Mouse (Mus musculus): ENCODE measurements around the gene Rbm47. TPM values are rescaled to one million over a fixed set of nuclear protein-coding genes. Genes with fewer than 3 reads are reported as not detected.
"Not testable (repeated sequence)": the region's sequence is repeated elsewhere in the genome, so short reads cannot be mapped to it uniquely, and the experiment has no call there.

Rbm47 gene
- polyA plus RNA-seq, 1 experiment from 2014 or later: 1.8 TPM

DNA sequence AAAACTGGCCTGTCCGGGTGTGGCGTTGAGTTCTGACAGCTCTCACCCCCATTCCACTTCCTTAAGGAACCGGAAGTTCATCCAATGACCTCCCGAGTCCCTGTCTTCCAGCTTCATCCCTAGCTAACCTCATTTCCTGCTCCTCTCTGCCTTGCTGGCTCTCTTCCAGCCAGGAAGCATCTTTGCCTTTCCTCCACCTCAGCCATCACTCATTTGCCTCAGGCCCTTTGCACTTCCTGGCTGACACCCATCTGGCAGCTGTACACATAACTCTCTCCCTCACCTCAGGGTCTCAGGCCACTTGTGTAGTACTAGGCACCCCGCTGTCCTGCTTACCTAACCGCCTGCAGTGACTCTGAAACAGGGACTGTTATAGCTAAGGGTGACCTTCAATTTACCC is 178.3 kb downstream of the Rbm47 start:
- Histone ChIP-seq H3K9me3 (ENCODE audit: control insufficient read depth, low read length) (no peaks in the 10 kb centered on the region), H3K4me1 (ENCODE audit: control insufficient read depth in 2 of 2, insufficient read depth in 2 of 2, low read length in 2 of 2) (no peaks in the 10 kb centered on the region), H3K36me3 (ENCODE audit: control insufficient read depth, insufficient read depth, low read length) (no peaks in the 10 kb centered on the region), H3K4me3 (ENCODE audit: control insufficient read depth in 1 of 2, insufficient read depth in 1 of 2, low read depth in 1 of 2, low read length in 2 of 2) (no peak overlapping the region), H3K27me3 (ENCODE audit: control insufficient read depth, insufficient read depth, low read length) (no peaks in the 10 kb centered on the region), H3K27ac (replicated peaks in 1 of 2; ENCODE audit: control insufficient read depth in 1 of 2, insufficient read depth in 1 of 2, low read depth in 2 of 2, low read length in 2 of 2) (no peak overlapping the region), H3K9ac (ENCODE audit: low read length) (no peak overlapping the region), H3K4me2 (ENCODE audit: low read length) (no peak overlapping the region)
- 59% methylated on average over 6 of the region's 6 CpGs for WGBS
- ATAC-seq (ENCODE audit: insufficient number of reproducible peaks, insufficient read depth, low FRiP score, low read depth): no peak

DNA sequence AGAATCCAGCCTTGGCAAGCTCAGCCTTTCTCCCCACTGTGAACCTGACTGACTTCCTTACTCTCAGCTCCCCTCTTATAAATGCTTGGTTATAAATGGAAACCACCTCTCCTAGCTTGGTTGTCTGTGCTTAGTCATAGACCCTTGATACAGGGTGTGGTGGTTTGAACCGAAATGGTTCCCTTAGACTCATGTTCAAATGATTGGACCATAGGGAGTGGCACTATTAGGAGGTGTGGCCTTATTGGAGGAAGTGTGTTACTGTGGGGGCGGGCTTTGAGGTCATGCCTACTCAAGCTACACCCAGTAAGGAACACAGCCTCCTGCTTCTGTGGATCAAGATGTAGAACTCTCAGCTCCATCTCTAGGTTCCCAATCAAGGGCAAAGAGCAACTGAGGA is 181.7 kb downstream of the Rbm47 start:
- no peaks in the 10 kb centered on the region for H3K36me3 ChIP-seq (ENCODE audit: control insufficient read depth, insufficient read depth, low read length)
- H3K4me2 ChIP-seq (ENCODE audit: low read length): no peak overlapping the region
- H3K4me3 ChIP-seq (ENCODE audit: control insufficient read depth in 1 of 2, insufficient read depth in 1 of 2, low read depth in 1 of 2, low read length in 2 of 2): no peak overlapping the region
- H3K9ac ChIP-seq (ENCODE audit: low read length): no peak overlapping the region
- H3K27ac ChIP-seq (replicated peaks in 1 of 2; ENCODE audit: control insufficient read depth in 1 of 2, insufficient read depth in 1 of 2, low read depth in 2 of 2, low read length in 2 of 2): no peak overlapping the region
- no peaks in the 10 kb centered on the region for H3K27me3 ChIP-seq (ENCODE audit: control insufficient read depth, insufficient read depth, low read length)
- 76% methylated on average over 2 of the region's 2 CpGs for WGBS
- H3K4me1 ChIP-seq (ENCODE audit: control insufficient read depth in 2 of 2, insufficient read depth in 2 of 2, low read length in 2 of 2): no peaks in the 10 kb centered on the region
- no peak for ATAC-seq (ENCODE audit: insufficient number of reproducible peaks, insufficient read depth, low FRiP score, low read depth)
- no peaks in the 10 kb centered on the region for H3K9me3 ChIP-seq (ENCODE audit: control insufficient read depth, low read length)

DNA sequence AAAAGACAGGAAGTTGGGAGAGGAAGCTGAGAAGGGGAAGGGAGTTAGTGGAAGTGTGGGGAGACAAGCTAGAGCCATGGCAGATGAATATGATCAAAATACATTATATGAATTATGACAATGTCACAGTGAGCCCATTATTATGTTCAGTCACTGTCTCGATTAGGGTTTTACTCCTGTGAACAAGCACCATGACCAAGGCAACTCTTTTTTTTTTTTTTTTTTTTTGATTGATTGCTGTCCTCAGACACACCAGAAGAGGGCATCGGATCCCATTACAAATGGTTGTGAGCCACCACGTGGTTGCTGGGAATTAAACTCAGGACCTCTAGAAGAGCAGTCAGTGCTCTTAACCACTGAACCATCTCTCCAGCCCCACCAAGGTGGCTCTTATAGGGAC is 185.9 kb downstream of the Rbm47 start:
- 65% methylated on average over 3 of the region's 3 CpGs for WGBS
- not testable (repeated sequence) for H3K4me1 ChIP-seq (ENCODE audit: control insufficient read depth in 2 of 2, insufficient read depth in 2 of 2, low read length in 2 of 2)

DNA sequence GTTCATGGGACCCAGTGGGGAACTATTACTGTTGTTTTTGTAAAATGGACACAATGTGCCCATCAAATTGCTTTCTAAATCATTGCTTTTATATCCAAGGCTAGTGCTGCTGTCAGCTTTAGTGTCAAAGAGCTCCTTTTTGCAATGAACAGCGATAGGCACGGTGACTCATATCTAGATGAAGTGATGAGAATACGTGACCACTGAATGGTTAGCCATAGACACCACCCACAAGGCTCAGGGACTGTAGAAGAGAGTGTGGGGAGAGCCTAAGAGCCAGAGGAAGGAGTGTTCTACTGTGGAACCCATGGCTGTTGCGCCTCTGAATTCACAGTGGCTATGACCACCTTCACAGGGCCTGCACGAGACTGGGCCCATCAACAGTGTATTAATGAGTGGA is 186.5 kb downstream of the Rbm47 start:
- Histone ChIP-seq H3K27me3 (ENCODE audit: control insufficient read depth, insufficient read depth, low read length) (no peaks in the 10 kb centered on the region), H3K27ac (replicated peaks in 1 of 2; ENCODE audit: control insufficient read depth in 1 of 2, insufficient read depth in 1 of 2, low read depth in 2 of 2, low read length in 2 of 2) (no peak overlapping the region), H3K4me2 (ENCODE audit: low read length) (no peak overlapping the region), H3K36me3 (ENCODE audit: control insufficient read depth, insufficient read depth, low read length) (no peaks in the 10 kb centered on the region), H3K9ac (ENCODE audit: low read length) (no peak overlapping the region), H3K9me3 (ENCODE audit: control insufficient read depth, low read length) (no peaks in the 10 kb centered on the region), H3K4me1 (ENCODE audit: control insufficient read depth in 2 of 2, insufficient read depth in 2 of 2, low read length in 2 of 2) (no peaks in the 10 kb centered on the region), H3K4me3 (ENCODE audit: control insufficient read depth in 1 of 2, insufficient read depth in 1 of 2, low read depth in 1 of 2, low read length in 2 of 2) (no peak overlapping the region)
- no peak for ATAC-seq (ENCODE audit: insufficient number of reproducible peaks, insufficient read depth, low FRiP score, low read depth)
- WGBS: 85% methylated on average over 5 of the region's 5 CpGs

More for the DNA sequence above, 185.9 kb downstream of the Rbm47 start:
- not testable (repeated sequence) for H3K9me3 ChIP-seq (ENCODE audit: control insufficient read depth, low read length); H3K36me3 ChIP-seq (ENCODE audit: control insufficient read depth, insufficient read depth, low read length); H3K27me3 ChIP-seq (ENCODE audit: control insufficient read depth, insufficient read depth, low read length); H3K27ac ChIP-seq (replicated peaks in 1 of 2; ENCODE audit: control insufficient read depth in 1 of 2, insufficient read depth in 1 of 2, low read depth in 2 of 2, low read length in 2 of 2); H3K4me2 ChIP-seq (ENCODE audit: low read length); H3K9ac ChIP-seq (ENCODE audit: low read length); H3K4me3 ChIP-seq (ENCODE audit: control insufficient read depth in 1 of 2, insufficient read depth in 1 of 2, low read depth in 1 of 2, low read length in 2 of 2); ATAC-seq (ENCODE audit: insufficient number of reproducible peaks, insufficient read depth, low FRiP score, low read depth)

DNA sequence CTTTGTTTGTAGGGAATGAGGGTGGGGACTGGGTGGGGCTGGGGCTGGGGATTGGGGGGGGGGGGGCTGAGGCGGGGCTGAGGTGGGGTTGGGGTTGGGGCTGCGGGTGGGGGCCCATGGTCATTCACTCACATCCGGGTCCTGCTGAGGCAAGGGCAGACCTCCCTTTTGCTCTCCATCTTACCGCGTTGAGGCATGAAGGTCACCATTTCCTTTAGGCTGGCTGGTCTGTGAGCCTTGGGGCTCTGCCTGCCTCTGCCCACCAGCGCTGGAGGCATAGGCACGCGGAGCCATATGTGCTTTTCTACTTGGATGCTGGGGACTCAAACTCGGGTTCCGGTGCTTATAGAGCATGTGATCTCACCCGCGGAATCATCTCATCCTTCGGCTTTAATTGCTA is 197.2 kb downstream of the Rbm47 start:
- 84% methylated on average over 13 of the region's 13 CpGs for WGBS
- Histone ChIP-seq H3K27me3 (ENCODE audit: control insufficient read depth, insufficient read depth, low read length) (no peaks in the 10 kb centered on the region), H3K4me1 (ENCODE audit: control insufficient read depth in 2 of 2, insufficient read depth in 2 of 2, low read length in 2 of 2) (no peaks in the 10 kb centered on the region), H3K4me3 (ENCODE audit: control insufficient read depth in 1 of 2, insufficient read depth in 1 of 2, low read depth in 1 of 2, low read length in 2 of 2) (no peak overlapping the region), H3K27ac (replicated peaks in 1 of 2; ENCODE audit: control insufficient read depth in 1 of 2, insufficient read depth in 1 of 2, low read depth in 2 of 2, low read length in 2 of 2) (no peak overlapping the region), H3K36me3 (ENCODE audit: control insufficient read depth, insufficient read depth, low read length) (no peaks in the 10 kb centered on the region), H3K9ac (ENCODE audit: low read length) (no peak overlapping the region), H3K4me2 (ENCODE audit: low read length) (no peak overlapping the region), H3K9me3 (ENCODE audit: control insufficient read depth, low read length) (no peaks in the 10 kb centered on the region)
- no peak for ATAC-seq (ENCODE audit: insufficient number of reproducible peaks, insufficient read depth, low FRiP score, low read depth)

DNA sequence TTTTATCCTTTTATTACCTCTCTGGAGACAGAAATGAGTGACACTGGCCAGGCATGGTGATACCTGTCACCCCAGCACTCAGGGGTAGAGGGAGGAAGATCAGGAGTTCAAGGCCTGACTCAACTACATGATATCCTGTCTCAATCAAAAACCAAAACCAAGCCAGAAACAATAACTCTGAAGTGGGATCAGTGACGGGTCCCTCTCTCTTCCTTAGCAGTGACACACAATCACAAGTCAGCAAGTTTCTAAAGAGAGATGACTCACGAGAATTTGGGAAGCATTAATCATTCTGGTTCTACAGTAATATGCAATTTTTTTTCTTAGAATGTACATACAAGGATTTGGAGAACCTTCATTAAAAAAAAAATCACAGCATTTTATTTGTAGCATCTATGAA is 199.7 kb downstream of the Rbm47 start:
- H3K27me3 ChIP-seq (ENCODE audit: control insufficient read depth, insufficient read depth, low read length): no peaks in the 10 kb centered on the region
- no peak overlapping the region for H3K9ac ChIP-seq (ENCODE audit: low read length)
- H3K36me3 ChIP-seq (ENCODE audit: control insufficient read depth, insufficient read depth, low read length): no peaks in the 10 kb centered on the region
- H3K4me1 ChIP-seq (ENCODE audit: control insufficient read depth in 2 of 2, insufficient read depth in 2 of 2, low read length in 2 of 2): no peaks in the 10 kb centered on the region
- H3K27ac ChIP-seq (replicated peaks in 1 of 2; ENCODE audit: control insufficient read depth in 1 of 2, insufficient read depth in 1 of 2, low read depth in 2 of 2, low read length in 2 of 2): no peak overlapping the region
- H3K4me3 ChIP-seq (ENCODE audit: control insufficient read depth in 1 of 2, insufficient read depth in 1 of 2, low read depth in 1 of 2, low read length in 2 of 2): no peak overlapping the region
- no peak overlapping the region for H3K4me2 ChIP-seq (ENCODE audit: low read length)
- ATAC-seq (ENCODE audit: insufficient number of reproducible peaks, insufficient read depth, low FRiP score, low read depth): no peak
- WGBS: 56% methylated on average over 2 of the region's 2 CpGs
- H3K9me3 ChIP-seq (ENCODE audit: control insufficient read depth, low read length): no peaks in the 10 kb centered on the region

DNA sequence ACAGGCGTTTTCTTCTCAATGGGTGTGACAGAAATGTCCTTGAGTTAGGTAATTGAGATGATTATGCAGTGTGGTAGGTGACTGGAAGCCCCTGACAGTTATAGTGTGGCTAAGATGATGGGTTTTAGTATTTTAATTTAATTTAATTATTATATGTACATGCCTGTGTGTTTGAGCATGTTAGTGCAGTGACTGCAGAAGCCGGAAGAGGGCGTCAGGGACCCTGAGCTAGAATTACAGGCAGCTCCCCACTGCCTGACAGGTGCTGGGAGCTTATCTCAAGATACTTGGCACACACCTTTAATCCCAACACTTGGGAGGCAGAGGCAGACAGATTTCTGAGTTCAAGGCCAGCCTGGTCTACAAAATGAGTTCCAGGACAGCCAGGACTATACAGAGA is 204.9 kb downstream of the Rbm47 start:
- H3K27ac ChIP-seq (replicated peaks in 1 of 2; ENCODE audit: control insufficient read depth in 1 of 2, insufficient read depth in 1 of 2, low read depth in 2 of 2, low read length in 2 of 2): no peak overlapping the region
- no peak overlapping the region for H3K9ac ChIP-seq (ENCODE audit: low read length)
- no peaks in the 10 kb centered on the region for H3K36me3 ChIP-seq (ENCODE audit: control insufficient read depth, insufficient read depth, low read length)
- no peaks in the 10 kb centered on the region for H3K4me1 ChIP-seq (ENCODE audit: control insufficient read depth in 2 of 2, insufficient read depth in 2 of 2, low read length in 2 of 2)
- H3K9me3 ChIP-seq (ENCODE audit: control insufficient read depth, low read length): no peaks in the 10 kb centered on the region
- no peak overlapping the region for H3K4me2 ChIP-seq (ENCODE audit: low read length)
- no peak for ATAC-seq (ENCODE audit: insufficient number of reproducible peaks, insufficient read depth, low FRiP score, low read depth)
- 84% methylated on average over 3 of the region's 3 CpGs for WGBS
- no peaks in the 10 kb centered on the region for H3K27me3 ChIP-seq (ENCODE audit: control insufficient read depth, insufficient read depth, low read length)
- no peak overlapping the region for H3K4me3 ChIP-seq (ENCODE audit: control insufficient read depth in 1 of 2, insufficient read depth in 1 of 2, low read depth in 1 of 2, low read length in 2 of 2)

DNA sequence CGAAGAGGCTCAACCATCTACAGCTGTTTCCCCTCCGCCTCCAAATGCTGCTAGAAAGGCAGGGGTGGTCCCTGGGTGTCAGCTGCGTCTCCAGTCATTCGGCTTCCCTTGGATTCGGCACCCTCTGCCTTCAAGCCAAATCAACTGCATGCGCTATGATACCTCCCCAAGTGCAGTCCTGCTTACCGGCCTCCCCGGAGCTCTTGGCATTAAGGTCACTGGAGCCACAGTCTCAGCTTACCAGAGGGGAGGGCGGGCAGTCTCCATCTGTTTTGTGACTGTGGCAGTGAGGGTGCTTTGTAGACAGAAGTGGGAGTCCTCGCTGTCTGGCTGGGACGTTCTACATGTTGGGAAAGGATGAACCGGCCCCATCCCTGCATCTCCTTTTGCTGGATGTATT is 205.8 kb downstream of the Rbm47 start:
- H3K27ac ChIP-seq (replicated peaks in 1 of 2; ENCODE audit: control insufficient read depth in 1 of 2, insufficient read depth in 1 of 2, low read depth in 2 of 2, low read length in 2 of 2): no peak overlapping the region
- H3K9me3 ChIP-seq (ENCODE audit: control insufficient read depth, low read length): no peaks in the 10 kb centered on the region
- H3K9ac ChIP-seq (ENCODE audit: low read length): no peak overlapping the region
- H3K4me1 ChIP-seq (ENCODE audit: control insufficient read depth in 2 of 2, insufficient read depth in 2 of 2, low read length in 2 of 2): no peaks in the 10 kb centered on the region
- no peak for ATAC-seq (ENCODE audit: insufficient number of reproducible peaks, insufficient read depth, low FRiP score, low read depth)
- H3K4me3 ChIP-seq (ENCODE audit: control insufficient read depth in 1 of 2, insufficient read depth in 1 of 2, low read depth in 1 of 2, low read length in 2 of 2): no peak overlapping the region
- WGBS: 59% methylated on average over 12 of the region's 12 CpGs
- no peaks in the 10 kb centered on the region for H3K36me3 ChIP-seq (ENCODE audit: control insufficient read depth, insufficient read depth, low read length)
- no peak overlapping the region for H3K4me2 ChIP-seq (ENCODE audit: low read length)
- no peaks in the 10 kb centered on the region for H3K27me3 ChIP-seq (ENCODE audit: control insufficient read depth, insufficient read depth, low read length)

Data from heart, embryonic 14.5 days (tissue).